Mouse (Mus musculus) lung, adult 2 months (tissue): Measurements from ENCODE around the gene Mblac1.

Experiments
- CTCF ChIP-seq: fragments of 200-500 bp; IDR thresholded peaks from 2 replicates; pipeline ENCODE4 v1.5.1; 2011; ENCODE audit warnings: mild to moderate bottlenecking, low read length, control low read depth; ENCODE audit not compliant: insufficient read depth
- POLR2A ChIP-seq: fragments of 200-500 bp; IDR thresholded peaks from 2 replicates; pipeline ENCODE4 v1.6.1; 2011; ENCODE audit warnings: low read depth, mild to moderate bottlenecking, control low read depth, low read length, borderline replicate concordance; ENCODE audit errors: extremely low read depth

GRCm38 (mm10) chr5:138193771-138194727 lies at the start of gene Mblac1:
- TF ChIP-seq CTCF (no peak), POLR2A (peak; percentile 67; the same call in 1 of the 2 replicates)
